Mouse (Mus musculus) small intestine, adult 2 months (tissue): Measurements from ENCODE around the gene Lyrm9. TPM values are rescaled to one million over a fixed set of nuclear protein-coding genes. Genes with fewer than 3 reads are reported as not detected.

ENCODE experiments used
- H3K27ac ChIP-seq: fragments of 200-500 bp; 2 replicates; pipeline ENCODE4 v1.5.1; 2012; ENCODE audit warnings: low read depth, low read length, control low read depth, inconsistent platforms; ENCODE audit not compliant: insufficient read depth
- H3K27me3 ChIP-seq: fragments of 200-500 bp; 2 replicates; pipeline ENCODE4 v1.6.1; 2012; ENCODE audit warnings: mild to moderate bottlenecking, moderate library complexity, low read length, inconsistent platforms; ENCODE audit not compliant: control insufficient read depth, insufficient read depth
- H3K36me3 ChIP-seq: fragments of 200-500 bp; 2 replicates; pipeline ENCODE4 v1.6.1; 2012; ENCODE audit warnings: mild to moderate bottlenecking, low read length, control low read depth, inconsistent platforms; ENCODE audit not compliant: control insufficient read depth, insufficient read depth
- H3K4me1 ChIP-seq: fragments of 200-500 bp; 2 replicates; pipeline ENCODE4 v1.6.1; 2012; ENCODE audit warnings: low read length, inconsistent platforms, mixed read lengths; ENCODE audit not compliant: control insufficient read depth, insufficient read depth, insufficient read length
- H3K4me3 ChIP-seq: fragments of 200-500 bp; 2 replicates; pipeline ENCODE4 v1.5.1; 2012; ENCODE audit warnings: low read depth, mild to moderate bottlenecking, control low read depth, inconsistent platforms, low read length, moderate library complexity
- CTCF ChIP-seq: fragments of 200-500 bp; IDR thresholded peaks from 2 replicates; pipeline ENCODE4 v1.5.1; 2012; ENCODE audit warnings: low read depth, mild to moderate bottlenecking, control low read depth, inconsistent platforms, low read length, moderate library complexity, mixed read lengths; ENCODE audit not compliant: insufficient replicate concordance, insufficient read length; ENCODE audit errors: extremely low read depth
- POLR2A ChIP-seq: fragments of 200-500 bp; IDR thresholded peaks from 2 replicates; pipeline ENCODE4 v1.6.1; 2012; ENCODE audit warnings: low read depth, mild to moderate bottlenecking, control low read depth, inconsistent platforms, low read length, moderate library complexity
- WGBS: fragments of 180-500 bp; shearing (Covaris S2); methylation state at CpG from one replicate; pipeline ENCODE4 v1.1.7; 2018; 5-methylcytosine and 5-hydroxymethylcytosine counted together
- polyA plus RNA-seq: library from polyadenylated mRNA; depleted of rRNA; stranded (reverse); fragments of >200 nt; gene quantifications from 2 replicates; pipeline ENCODE4 v1.2.3, GENCODE M21; 2012

Lyrm9 gene
- polyA plus RNA-seq, 1 experiment: 11.4 TPM

- Histone ChIP-seq H3K36me3 (no peaks in the 10 kb centered on the region), H3K4me3 (no peak overlapping the region), H3K27ac (no peak overlapping the region), H3K27me3 (no peaks in the 10 kb centered on the region), H3K4me1 (peaks cover 8% of the 10 kb centered on the region)
- 68% methylated on average over 8 of the region's 8 CpGs for whole genome bisulfite sequencing
- TF ChIP-seq CTCF (no peak), POLR2A (no peak)
Observed at GRCm38 (mm10) chr11:78830180-78830579, 3.8 kb downstream of the Lyrm9 start.

- Histone ChIP-seq H3K36me3 (no peaks in the 10 kb centered on the region), H3K4me1 (peaks cover 8% of the 10 kb centered on the region; the same call in 1 of the 2 replicates), H3K27me3 (no peaks in the 10 kb centered on the region), H3K4me3 (no peak overlapping the region), H3K27ac (no peak overlapping the region)
- TF ChIP-seq CTCF (no peak), POLR2A (no peak)
- 35% methylated on average over 4 of the region's 4 CpGs for WGBS
Observed at GRCm38 (mm10) chr11:78831716-78832115, 5.3 kb downstream of the Lyrm9 start.

GRCm38 (mm10) chr11:78832117-78832726 is 5.8 kb downstream of the Lyrm9 start:
- Histone ChIP-seq H3K27me3 (no peaks in the 10 kb centered on the region), H3K36me3 (no peaks in the 10 kb centered on the region), H3K4me1 (peaks cover 8% of the 10 kb centered on the region; the same call in 1 of the 2 replicates), H3K4me3 (no peak overlapping the region), H3K27ac (no peak overlapping the region)
- TF ChIP-seq POLR2A (no peak), CTCF (no peak)
- 77% methylated on average over 10 of the region's 10 CpGs for WGBS

GRCm38 (mm10) chr11:78832816-78833314 is 6.5 kb downstream of the Lyrm9 start:
- no peaks in the 10 kb centered on the region for H3K36me3 ChIP-seq
- H3K4me1 ChIP-seq: peaks cover 6% of the 10 kb centered on the region; the same call in 1 of the 2 replicates
- H3K27me3 ChIP-seq: no peaks in the 10 kb centered on the region
- no peak overlapping the region for H3K27ac ChIP-seq
- WGBS: 43% methylated on average over 13 of the region's 13 CpGs
- TF ChIP-seq CTCF: no peak
- TF ChIP-seq POLR2A: no peak
- H3K4me3 ChIP-seq: no peak overlapping the region

GRCm38 (mm10) chr11:78836486-78836885 is 10.1 kb downstream of the Lyrm9 start:
- TF ChIP-seq POLR2A (no peak), CTCF (no peak)
- Histone ChIP-seq H3K4me3 (no peak overlapping the region), H3K27me3 (no peaks in the 10 kb centered on the region), H3K4me1 (peaks cover 6% of the 10 kb centered on the region; the same call in 1 of the 2 replicates), H3K36me3 (peaks cover 5% of the 10 kb centered on the region; the same call in 1 of the 2 replicates), H3K27ac (no peak overlapping the region)
- 90% methylated on average over 4 of the region's 4 CpGs for whole genome bisulfite sequencing

- Histone ChIP-seq H3K27ac (no peak overlapping the region), H3K36me3 (peaks cover 5% of the 10 kb centered on the region; the same call in 1 of the 2 replicates), H3K4me3 (no peak overlapping the region), H3K27me3 (no peaks in the 10 kb centered on the region), H3K4me1 (peaks cover 6% of the 10 kb centered on the region; the same call in 1 of the 2 replicates)
- WGBS: 12% methylated on average over 11 of the region's 11 CpGs
- TF ChIP-seq CTCF: peak; percentile 90
- TF ChIP-seq POLR2A: no peak
Observed at GRCm38 (mm10) chr11:78837989-78838388, 11.6 kb downstream of the Lyrm9 start.

- H3K4me3 ChIP-seq: no peak overlapping the region
- H3K4me1 ChIP-seq: peaks cover 3% of the 10 kb centered on the region; the same call in 1 of the 2 replicates
- no peaks in the 10 kb centered on the region for H3K27me3 ChIP-seq
- no peak overlapping the region for H3K27ac ChIP-seq
- no peak for TF ChIP-seq POLR2A
- TF ChIP-seq CTCF: no peak
- 83% methylated on average over 14 of the region's 14 CpGs for WGBS
- peaks cover 5% of the 10 kb centered on the region; the same call in 1 of the 2 replicates for H3K36me3 ChIP-seq
Observed at GRCm38 (mm10) chr11:78839491-78839890, 13.1 kb downstream of the Lyrm9 start.

- Histone ChIP-seq H3K4me1 (peaks cover 3% of the 10 kb centered on the region; the same call in 1 of the 2 replicates), H3K36me3 (peaks cover 5% of the 10 kb centered on the region; the same call in 1 of the 2 replicates), H3K27ac (no peak overlapping the region), H3K27me3 (no peaks in the 10 kb centered on the region), H3K4me3 (no peak overlapping the region)
- 61% methylated on average over 5 of the region's 5 CpGs for WGBS
- TF ChIP-seq CTCF: no peak
- TF ChIP-seq POLR2A: no peak
Observed at GRCm38 (mm10) chr11:78840141-78840540, 13.8 kb downstream of the Lyrm9 start.
